8 mouse cellular contexts compared by ENCODE assay signal in genomic region chr3:103737778-103738571, GRCm38 (mm10). TPM values are rescaled to one million over a fixed set of nuclear protein-coding genes. Genes with fewer than 3 reads are reported as not detected.
DNase-seq lines count a peak whose midpoint lies in the region; ATAC-seq and TF ChIP-seq lines count a peak whose summit lies in the region.

Gene Olfml3, minus strand, starts transcription at chr3:103738001.

- H3K27me3 ChIP-seq in lung, embryonic 15.5 days, result no peaks in the 10 kb centered on the region
- H3K27me3 ChIP-seq in thymus, adult 2 months (ENCODE audit: control insufficient read depth, insufficient read depth, low read length), result no peaks in the 10 kb centered on the region

- H3K9me3 ChIP-seq in lung, embryonic 15.5 days, result no peaks in the 10 kb centered on the region

- H3K36me3 ChIP-seq in lung, embryonic 15.5 days, result peaks cover 5% of the 10 kb centered on the region; the same call in 1 of the 2 replicates
- peaks cover 14% of the 10 kb centered on the region for H3K36me3 ChIP-seq in thymus, adult 2 months (ENCODE audit: control insufficient read depth, insufficient read depth, low read length)

- H3K4me2 ChIP-seq in lung, embryonic 15.5 days, result peak within 1 kb of the TSS; percentile 61

- peak within 1 kb of the TSS; percentile 40 for H3K4me3 ChIP-seq in lung, embryonic 15.5 days
- peak within 1 kb of the TSS; percentile 26 for H3K4me3 ChIP-seq in thymus, adult 2 months (ENCODE audit: control insufficient read depth, insufficient read depth, low read length)

- H3K9ac ChIP-seq in lung, embryonic 15.5 days, result peak within 1 kb of the TSS; percentile 43

- TF ChIP-seq POLR2A in thymus, adult 2 months (IDR thresholded peaks at IDR 0.05; ENCODE audit: control insufficient read depth, extremely low read depth, insufficient read depth, low read length, poor library complexity), result no peak

- peak; percentile 59; the same call in 1 of the 2 replicates for TF ChIP-seq CTCF in thymus, adult 2 months (IDR thresholded peaks at IDR 0.05; ENCODE audit: borderline replicate concordance, control insufficient read depth, extremely low read depth, insufficient read depth, low read length, poor library complexity)

- ATAC-seq in frontal cortex, adult (ENCODE audit: low TSS enrichment), result peak; percentile 72
- ATAC-seq in hematopoietic stem cell, adult 5-6 weeks (replicated peaks in 1 of 2; ENCODE audit: insufficient read depth in 1 of 2, low FRiP score in 2 of 2, low TSS enrichment in 1 of 2, low read depth in 1 of 2, poor library complexity in 2 of 2, severe bottlenecking in 2 of 2), result peak; percentile 74 to 86
- peak; percentile 85 for ATAC-seq in lung, embryonic 15.5 days (ENCODE audit: borderline replicate concordance, extremely low read depth, low FRiP score, low TSS enrichment)

- H3K27ac ChIP-seq in lung, embryonic 15.5 days, result peak within 1 kb of the TSS; percentile 96
- peak within 1 kb of the TSS; percentile 78 for H3K27ac ChIP-seq in thymus, adult 2 months (ENCODE audit: control insufficient read depth, insufficient read depth, low read length)

- H3K4me1 ChIP-seq in lung, embryonic 15.5 days, result peaks cover 58% of the 10 kb centered on the region
- peaks cover 17% of the 10 kb centered on the region for H3K4me1 ChIP-seq in thymus, adult 2 months (replicated peaks; ENCODE audit: control insufficient read depth, insufficient read depth, low read length)

- WGBS in lung, embryonic 15.5 days, result under 1% methylated on average over 18 of the region's 18 CpGs
- 1% methylated on average over 18 of the region's 18 CpGs for WGBS in thymus, adult 2 months

- DNase-seq in Muller cell, postnatal 12 days (ENCODE audit: inconsistent ontology term), result peak; percentile 93
- peak; percentile 91 for DNase-seq in cerebellum, adult 9-10 months
- peak; percentile 93 for DNase-seq in layer of hippocampus, adult 9-10 months (ENCODE audit: low spot score)
- peak; percentile 49 for DNase-seq in ovary, adult 18-20 months (ENCODE audit: low spot score)
- DNase-seq in thymus, adult 2 months, result peak; percentile 92

RNA-seq across cellular contexts. Expression of gene Olfml3, which starts in this region (rescaled TPM):
- total RNA-seq in hematopoietic stem cell, adult 5-6 weeks (2017), result 0.88 and 3.1 TPM in 2 replicates
- 80.4 and 80.7 TPM in 2 replicates for polyA plus RNA-seq in lung, embryonic 15.5 days (2015; fragmentation: Nextera tagmentation; extraction: Ambion mirVana)
- 4.2 and 6.1 TPM in 2 replicates for polyA plus RNA-seq in thymus, adult 2 months (2012; rRNA removed)

Comparison
In these comparisons a context has a peak if more than half of its experiments do, and no peak if none do; other contexts are left out.
1. Peak in every context shown above with its lines: DNase-seq, ATAC-seq, H3K4me3 ChIP-seq and H3K27ac ChIP-seq.
2. RNA of gene Olfml3 (polyA plus RNA-seq): 80.4 to 80.7 TPM in lung, embryonic 15.5 days; 4.2 to 6.1 TPM in thymus, adult 2 months; every median in the first group is over 10 times any median in the second.